Mouse (Mus musculus) T-helper 2 cell (primary cell): ENCODE measurements at regions not wholly inside any gene's neighbourhood (a gene's known extent, or its start where the extent isn't known, plus 50 kb on each side); places are given as distances from the start of the nearest gene placed in this dataset.

Experiments
- in situ Hi-C: fragments of 300-600 bp; cut with MboI, MseI; formaldehyde crosslinking; loops from one replicate; pipeline ENCODE4 v1.15.1; 2025; ENCODE audit warnings: high pct_unique_total_duplicates

DNA sequence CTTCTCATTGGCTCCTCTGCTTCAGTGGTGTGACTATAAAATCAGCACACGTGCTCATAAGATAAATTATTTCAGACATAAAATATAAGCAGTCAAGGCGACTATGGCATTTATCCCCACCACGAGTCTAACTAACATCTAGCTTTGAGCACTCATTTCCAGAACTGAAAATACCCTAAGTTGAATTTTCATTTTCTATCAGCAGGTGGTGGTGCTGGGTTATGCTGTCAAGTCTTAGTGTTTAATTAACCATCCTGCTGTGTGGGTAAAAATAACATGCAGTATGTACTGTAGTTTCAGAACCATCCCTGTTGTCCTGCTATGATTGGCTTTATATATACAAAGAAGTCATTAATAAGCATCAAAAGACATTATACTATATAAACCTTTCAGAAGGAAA, 110.8 kb upstream of the Dcn start:
- in situ Hi-C loops: no loop called here

- in situ Hi-C loops: loop anchor here (5.0 kb wide), 1 partner anchor 321 kb away; no protein-coding TSS in a partner anchor
Observed at GRCm38 (mm10) chr10:97375824-97376223, 103.6 kb upstream of the Dcn start.

DNA sequence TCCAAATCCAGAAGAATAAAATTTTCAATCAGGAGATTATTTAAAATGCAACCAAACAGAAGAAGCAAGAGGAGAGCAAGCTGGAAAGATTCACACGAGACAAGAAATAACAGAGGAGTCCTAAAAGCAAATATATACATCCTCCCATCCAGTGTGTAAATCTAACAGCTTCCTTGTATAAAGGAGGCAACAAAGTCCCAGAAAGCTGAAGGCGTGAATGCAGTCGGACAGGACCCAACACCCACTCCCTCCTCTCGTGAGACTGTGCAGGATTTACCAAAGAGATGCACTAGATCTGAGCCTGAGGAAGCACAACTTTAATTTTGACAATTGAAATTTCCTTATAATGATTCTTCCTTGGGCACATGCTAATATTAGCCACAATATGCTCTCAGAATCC, 103.0 kb upstream of the Dcn start:
- in situ Hi-C loops: loop anchor here (5.0 kb wide), 1 partner anchor 321 kb away; no protein-coding TSS in a partner anchor

DNA sequence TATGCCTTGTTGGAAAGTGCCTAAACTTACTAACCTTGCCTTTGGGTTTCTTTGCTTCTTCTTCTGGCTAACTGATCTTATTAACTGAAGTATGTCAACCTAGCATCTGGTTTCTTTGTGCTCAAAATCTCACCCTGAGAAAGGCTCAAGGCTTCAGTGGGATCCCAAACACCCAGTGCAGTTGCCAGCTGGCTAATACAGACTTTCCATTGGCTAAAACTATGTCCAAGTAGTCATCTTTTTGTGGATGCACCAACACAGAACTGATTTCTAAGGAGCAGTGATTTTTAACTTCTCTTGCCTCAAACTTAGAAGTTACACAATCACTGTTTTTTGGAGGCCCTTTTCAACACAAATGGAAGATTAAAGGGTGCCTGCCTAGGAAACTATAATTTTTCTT, 97.8 kb upstream of the Dcn start:
- in situ Hi-C loops: no loop called here

DNA sequence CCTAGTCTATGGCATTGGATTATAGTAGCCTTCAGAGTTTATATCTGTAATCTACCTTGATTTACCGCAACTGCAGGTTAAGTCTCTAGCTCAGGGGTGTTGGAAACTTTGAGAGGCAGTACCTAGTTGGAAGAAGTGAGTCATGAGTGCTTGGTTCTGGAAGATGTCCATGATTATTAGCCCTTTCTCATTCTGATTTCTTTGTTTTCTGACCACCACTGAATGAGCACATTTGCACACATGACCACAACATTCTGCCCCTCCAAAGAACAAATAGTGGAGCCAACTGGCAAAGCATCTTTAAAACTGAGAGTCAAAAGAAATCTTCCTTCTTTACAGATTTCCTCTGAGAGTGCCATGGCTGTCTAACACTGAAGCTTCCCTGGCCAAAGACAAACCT, 95.5 kb upstream of the Dcn start:
- in situ Hi-C loops: no loop called here

DNA sequence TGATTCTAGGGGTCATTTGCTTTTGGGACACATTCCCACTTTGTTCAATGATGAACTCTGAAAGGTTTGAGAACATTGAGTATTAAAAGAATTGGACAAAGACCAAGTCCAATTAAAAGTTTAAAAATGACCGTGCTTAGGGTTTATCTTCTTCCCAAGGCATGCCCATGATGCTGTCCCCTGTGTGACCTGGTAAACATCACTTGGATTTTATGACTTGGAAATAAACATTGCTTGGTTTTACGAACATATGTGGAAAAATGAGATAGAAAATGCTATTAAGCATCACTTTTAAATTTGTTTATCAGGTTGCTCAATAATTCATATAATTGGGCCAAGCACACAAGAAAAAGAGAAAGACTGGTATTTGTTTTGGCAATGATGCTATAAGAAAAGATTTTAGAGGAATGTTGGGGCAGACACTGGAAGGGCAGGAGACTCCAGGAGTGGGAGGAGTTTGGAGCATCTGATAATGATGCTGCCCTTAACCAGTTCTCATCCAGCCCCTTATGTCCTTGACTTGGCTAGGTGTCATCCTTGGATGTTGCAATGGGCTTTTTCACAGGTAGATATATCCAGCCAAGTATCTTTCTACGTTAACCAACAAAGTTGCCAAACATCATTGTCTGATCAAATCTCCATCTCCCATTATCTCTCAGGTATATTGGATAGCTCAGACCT, 92.1 kb upstream of the Dcn start:
- in situ Hi-C loops: no loop called here

GRCm38 (mm10) chr10:97389647-97390590, 89.5 kb upstream of the Dcn start:
- in situ Hi-C loops: no loop called here

- in situ Hi-C loops: no loop called here
Observed at GRCm38 (mm10) chr10:97397062-97397771, 82.2 kb upstream of the Dcn start.

DNA sequence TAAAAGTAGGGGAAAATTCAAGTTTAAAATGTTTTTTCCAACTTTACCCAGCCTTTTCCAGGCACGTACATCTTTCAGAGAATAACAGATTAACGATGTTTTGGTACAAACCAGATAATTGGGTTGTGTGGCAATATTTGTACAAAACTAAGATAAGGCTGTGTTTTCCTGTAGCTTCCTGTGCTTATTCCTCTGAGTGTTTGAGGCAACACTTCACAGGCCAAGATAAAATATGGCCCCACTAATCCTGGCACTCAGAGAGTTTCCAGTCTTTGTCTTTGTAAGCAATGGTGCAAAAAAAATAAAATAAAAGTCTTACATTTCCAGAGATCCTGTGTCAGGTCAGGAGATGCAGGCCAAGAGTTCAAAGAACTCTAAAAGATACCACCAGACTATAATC, 81.5 kb upstream of the Dcn start:
- in situ Hi-C loops: no loop called here

DNA sequence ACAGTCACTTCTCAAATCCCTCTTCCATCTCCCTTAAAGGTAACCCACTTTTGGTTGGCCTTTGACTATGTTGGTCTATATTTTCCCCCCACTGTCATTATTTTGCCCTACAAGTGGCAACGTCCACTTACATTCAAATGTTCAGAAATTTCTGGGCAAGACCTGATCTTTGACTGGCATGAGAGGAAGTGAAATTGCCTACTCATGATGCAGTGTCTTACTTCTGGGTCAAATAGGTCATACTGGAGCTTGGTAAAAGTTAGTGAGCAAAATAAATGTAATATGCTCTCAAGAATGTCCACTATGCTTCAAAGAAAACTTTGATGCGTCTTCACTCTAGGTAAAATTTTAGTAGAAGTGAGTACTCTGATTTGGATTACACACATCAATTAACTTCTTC, 76.9 kb upstream of the Dcn start:
- in situ Hi-C loops: no loop called here

- in situ Hi-C loops: no loop called here
Observed at GRCm38 (mm10) chr10:97404076-97404787, 75.2 kb upstream of the Dcn start.

DNA sequence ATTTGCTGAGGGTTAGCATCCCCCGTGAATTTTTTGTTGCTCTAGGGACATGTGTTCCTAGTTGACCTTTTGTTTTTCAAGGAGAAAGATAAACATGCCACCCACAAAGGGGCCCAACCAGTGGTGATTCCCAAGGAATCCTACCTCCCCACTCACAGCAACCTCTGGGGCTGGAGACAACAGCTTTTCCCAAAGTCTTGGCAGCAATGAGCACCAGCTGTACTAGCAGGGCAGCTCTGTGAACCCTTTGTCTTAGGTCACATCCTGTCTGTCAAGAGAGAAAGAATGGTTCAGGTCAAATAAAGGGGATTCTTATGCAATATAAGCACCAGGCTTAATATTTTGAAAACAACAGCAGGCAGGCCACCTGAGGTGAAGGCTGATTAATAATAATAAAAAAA, 70.2 kb upstream of the Dcn start:
- in situ Hi-C loops: no loop called here

DNA sequence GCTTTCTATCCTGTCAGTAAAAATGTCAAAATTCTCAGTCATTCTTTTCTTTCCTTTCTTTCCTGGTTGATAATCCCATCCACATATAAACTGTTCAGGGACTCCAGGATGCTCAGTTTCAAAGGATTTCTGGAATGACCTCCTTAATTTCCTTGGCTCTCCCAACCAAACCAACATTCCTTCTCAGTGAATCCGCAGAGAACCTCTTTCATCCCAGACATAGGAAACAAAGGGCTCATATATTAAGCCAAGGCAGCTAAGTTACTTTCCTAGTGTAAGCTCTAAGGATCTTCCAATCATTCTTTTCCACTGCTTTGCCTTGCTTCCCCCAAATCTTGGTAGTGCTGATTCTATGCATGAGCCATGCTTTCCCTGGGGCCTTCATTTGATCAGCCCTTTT, 69.5 kb upstream of the Dcn start:
- in situ Hi-C loops: no loop called here

- in situ Hi-C loops: no loop called here
Observed at GRCm38 (mm10) chr10:97422579-97422978, 56.8 kb upstream of the Dcn start.

GRCm38 (mm10) chr10:97423039-97423700, 56.2 kb upstream of the Dcn start:
- in situ Hi-C loops: no loop called here
